Mouse (Mus musculus) heart, postnatal 4 days (tissue): ENCODE measurements around the gene Spsb3. TPM values are rescaled to one million over a fixed set of nuclear protein-coding genes. Genes with fewer than 3 reads are reported as not detected.

Source experiments
- DNase-seq: peaks from one replicate; pipeline ENCODE4 v3.0.0; 2021
- total RNA-seq, 2 experiments: library from RNA; stranded (reverse); gene quantifications; 2 replicates each; pipeline ENCODE4 v1.2.3; 2021

Spsb3 gene
- 10 to 100 TPM; 34.8 to 38.6 TPM for total RNA-seq

- peak; percentile 98 for DNase-seq
Observed at GRCm38 (mm10) chr17:24886134-24886931, at the start of gene Spsb3, which contains the start of gene Nubp2. TSS of gene Spsb3 (plus strand) at chr17:24886643. TSS of gene Nubp2 (minus strand) at chr17:24886349.

- no peak for DNase-seq
Observed at GRCm38 (mm10) chr17:24839842-24840241, 46.6 kb upstream of the Spsb3 start, which contains the start of gene Hagh. TSS of gene Hagh (plus strand) at chr17:24840143.

- DNase-seq, result no peak
Observed at GRCm38 (mm10) chr17:24840341-24840740, 46.1 kb upstream of the Spsb3 start.

- no peak for DNase-seq
Observed at GRCm38 (mm10) chr17:24841133-24841532, 45.3 kb upstream of the Spsb3 start.

GRCm38 (mm10) chr17:24842631-24843030, 43.8 kb upstream of the Spsb3 start:
- no peak for DNase-seq

GRCm38 (mm10) chr17:24844525-24844924, 41.9 kb upstream of the Spsb3 start:
- no peak for DNase-seq

- DNase-seq, result no peak
Observed at GRCm38 (mm10) chr17:24847386-24847785, 39.1 kb upstream of the Spsb3 start.

GRCm38 (mm10) chr17:24848600-24849031, 37.8 kb upstream of the Spsb3 start:
- no peak for DNase-seq

GRCm38 (mm10) chr17:24849733-24850064, 36.7 kb upstream of the Spsb3 start:
- DNase-seq, result no peak

- DNase-seq, result peak; percentile 95
Observed at GRCm38 (mm10) chr17:24850065-24850772, 36.2 kb upstream of the Spsb3 start, which contains the start of gene Fahd1. TSS of gene Fahd1 (minus strand) at chr17:24850364.

- no peak for DNase-seq
Observed at GRCm38 (mm10) chr17:24850773-24851127, 35.7 kb upstream of the Spsb3 start.

- no peak for DNase-seq
Observed at GRCm38 (mm10) chr17:24851381-24852125, 34.9 kb upstream of the Spsb3 start.

- DNase-seq, result no peak
Observed at GRCm38 (mm10) chr17:24855838-24856464, 30.5 kb upstream of the Spsb3 start.

GRCm38 (mm10) chr17:24856589-24856988, 29.9 kb upstream of the Spsb3 start:
- DNase-seq, result no peak

GRCm38 (mm10) chr17:24857831-24858470, 28.5 kb upstream of the Spsb3 start:
- DNase-seq, result no peak

GRCm38 (mm10) chr17:24858967-24859366, 27.5 kb upstream of the Spsb3 start:
- peak; percentile 42 for DNase-seq

GRCm38 (mm10) chr17:24860076-24860475, 26.4 kb upstream of the Spsb3 start:
- no peak for DNase-seq

GRCm38 (mm10) chr17:24861785-24862184, 24.7 kb upstream of the Spsb3 start:
- no peak for DNase-seq

- DNase-seq, result no peak
Observed at GRCm38 (mm10) chr17:24865776-24866175, 20.7 kb upstream of the Spsb3 start, which contains the start of gene Igfals. TSS of gene Igfals (plus strand) at chr17:24865997.

- DNase-seq, result no peak
Observed at GRCm38 (mm10) chr17:24867914-24868313, 18.5 kb upstream of the Spsb3 start.

GRCm38 (mm10) chr17:24873695-24874404, 12.6 kb upstream of the Spsb3 start:
- no peak for DNase-seq
